Mouse (Mus musculus) forebrain, embryonic 10.5 days (tissue): ENCODE measurements around the gene Spdye4b. TPM values are rescaled to one million over a fixed set of nuclear protein-coding genes. Genes with fewer than 3 reads are reported as not detected.

Source experiments
- DNase-seq: peaks from one replicate; pipeline ENCODE4 v3.0.0-alpha.2; 2017; ENCODE audit warnings: low spot score; ENCODE audit errors: extremely low spot score
- H3K27ac ChIP-seq: fragments of 300-500 bp; sonication (generic); 2 replicates; pipeline ENCODE4 v1.5.1; 2016; ENCODE audit warnings: mild to moderate bottlenecking
- H3K27me3 ChIP-seq: fragments of 300-500 bp; sonication (generic); 2 replicates; pipeline ENCODE4 v1.6.1; 2016; ENCODE audit warnings: mild to moderate bottlenecking; ENCODE audit not compliant: poor library complexity, severe bottlenecking
- H3K36me3 ChIP-seq: fragments of 300-500 bp; sonication (generic); replicated peaks from 2 replicates; pipeline ENCODE4 v1.6.1; 2016; ENCODE audit warnings: mild to moderate bottlenecking, moderate library complexity
- H3K4me1 ChIP-seq: fragments of 300-500 bp; sonication (generic); 2 replicates; pipeline ENCODE4 v1.6.1; 2016
- H3K4me3 ChIP-seq: fragments of 300-500 bp; sonication (generic); 2 replicates; pipeline ENCODE4 v1.5.1; 2016; ENCODE audit warnings: mild to moderate bottlenecking, moderate library complexity
- H3K9me3 ChIP-seq: fragments of 300-500 bp; sonication (generic); 2 replicates; pipeline ENCODE4 v1.6.1; 2016; ENCODE audit warnings: mild to moderate bottlenecking, moderate library complexity
- WGBS: fragments of 180-500 bp; shearing (Covaris S2); methylation state at CpG from one replicate; pipeline ENCODE4 v1.1.7; 2016; 5-methylcytosine and 5-hydroxymethylcytosine counted together
- microRNA-seq: library from miRNA; unstranded; fragments of <30 nt; microRNA quantifications from one replicate; pipeline ENCODE4, GENCODE M21; 2017
- polyA plus RNA-seq: library from polyadenylated mRNA; unstranded; fragments of >200 nt; fragmentation: Nextera tagmentation; extraction: Ambion mirVana; gene quantifications from 2 replicates; pipeline ENCODE4 v1.2.1, GENCODE M21; 2016

Gene Spdye4b
- polyA plus RNA-seq, 1 experiment from 2014 or later = not detected

DNA sequence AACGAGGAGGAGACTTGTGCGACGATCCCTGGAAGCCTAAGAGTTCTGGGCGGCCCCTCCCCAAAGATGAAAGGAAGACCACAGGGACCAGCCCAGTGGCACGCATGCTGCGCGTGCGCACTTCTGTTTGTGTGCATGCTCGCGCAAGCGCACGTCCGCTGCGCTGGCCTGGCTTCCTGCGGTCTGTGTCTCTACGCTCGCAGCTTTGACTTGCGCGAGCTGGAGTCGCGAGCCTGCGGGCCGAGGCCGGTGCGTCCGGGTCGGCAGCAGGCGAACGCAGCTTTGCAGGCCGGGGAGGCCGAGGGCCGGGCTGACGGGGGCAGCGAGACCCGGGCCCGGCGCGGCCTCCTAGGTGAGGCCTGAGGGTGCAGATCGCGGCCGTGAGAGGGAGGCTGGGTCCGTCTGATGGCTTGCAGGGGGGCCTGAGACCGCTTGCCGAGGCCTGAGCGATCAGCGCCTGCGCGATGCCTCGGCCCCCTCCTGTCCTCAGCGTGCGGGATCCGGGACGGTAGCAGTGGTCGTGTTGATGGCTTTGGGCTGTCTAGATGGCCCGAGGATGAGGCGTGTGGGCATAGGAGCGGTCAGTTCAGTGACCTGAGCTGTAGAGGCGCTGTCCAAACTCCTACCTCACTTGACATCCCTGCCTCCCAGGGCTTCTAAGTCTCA, 54.3 kb downstream of the Spdye4b start, which contains the start of gene Zfp12:
Gene Zfp12, plus strand, starts transcription at position 136 of the 666 bp plus-strand sequence.
- peaks cover 26% of the 10 kb centered on the region for H3K4me1 ChIP-seq
- peak within 1 kb of the TSS; percentile 86 for H3K4me3 ChIP-seq
- H3K9me3 ChIP-seq = no peaks in the 10 kb centered on the region
- under 1% methylated on average over 58 of the region's 58 CpGs for WGBS
- peak within 1 kb of the TSS; percentile 95 for H3K27ac ChIP-seq
- H3K27me3 ChIP-seq = no peaks in the 10 kb centered on the region
- peaks cover 35% of the 10 kb centered on the region for H3K36me3 ChIP-seq
- DNase-seq = peak; percentile 93

- WGBS = 57% methylated on average over 9 of the region's 9 CpGs
- Histone ChIP-seq H3K4me1 (peaks cover 26% of the 10 kb centered on the region), H3K9me3 (no peaks in the 10 kb centered on the region), H3K36me3 (peaks cover 44% of the 10 kb centered on the region), H3K4me3 (peak overlapping the region; percentile 86), H3K27me3 (no peaks in the 10 kb centered on the region), H3K27ac (peak overlapping the region; percentile 95)
- DNase-seq = no peak
These were observed 55.2 kb downstream of the Spdye4b start for GRCm38 (mm10) chr5:143236036-143236435.

GRCm38 (mm10) chr5:143244926-143245325, 64.1 kb downstream of the Spdye4b start:
- Histone ChIP-seq H3K27me3 (peaks cover 5% of the 10 kb centered on the region), H3K4me1 (no peaks in the 10 kb centered on the region), H3K36me3 (peaks cover 97% of the 10 kb centered on the region), H3K27ac (no peak overlapping the region), H3K4me3 (no peak overlapping the region), H3K9me3 (no peaks in the 10 kb centered on the region)
- no peak for DNase-seq
- 96% methylated on average over 26 of the region's 26 CpGs for WGBS

- Histone ChIP-seq H3K36me3 (peaks cover 79% of the 10 kb centered on the region), H3K9me3 (no peaks in the 10 kb centered on the region), H3K4me1 (peaks cover 25% of the 10 kb centered on the region), H3K4me3 (no peak overlapping the region), H3K27me3 (peaks cover 76% of the 10 kb centered on the region), H3K27ac (no peak overlapping the region)
- no peak for DNase-seq
- WGBS = 40% methylated on average over 6 of the region's 6 CpGs
These were observed 71.2 kb downstream of the Spdye4b start for GRCm38 (mm10) chr5:143252039-143252438.

GRCm38 (mm10) chr5:143252791-143253185, 72.0 kb downstream of the Spdye4b start:
- Histone ChIP-seq H3K36me3 (peaks cover 79% of the 10 kb centered on the region), H3K4me3 (peak overlapping the region; percentile 49)

GRCm38 (mm10) chr5:143253186-143253880, 72.5 kb downstream of the Spdye4b start:
- peak; percentile 38 for DNase-seq
- Histone ChIP-seq H3K36me3 (peaks cover 79% of the 10 kb centered on the region), H3K9me3 (no peaks in the 10 kb centered on the region), H3K27me3 (peaks cover 88% of the 10 kb centered on the region), H3K27ac (no peak overlapping the region), H3K4me3 (peak overlapping the region; percentile 49), H3K4me1 (peaks cover 25% of the 10 kb centered on the region)
- WGBS = 1% methylated on average over 103 of the region's 103 CpGs

More at GRCm38 (mm10) chr5:143252791-143253185, 72.0 kb downstream of the Spdye4b start:
- H3K27ac ChIP-seq = no peak overlapping the region
- H3K9me3 ChIP-seq = no peaks in the 10 kb centered on the region
- H3K27me3 ChIP-seq = peaks cover 83% of the 10 kb centered on the region
- WGBS = 13% methylated on average over 18 of the region's 18 CpGs
- DNase-seq = no peak
- peaks cover 25% of the 10 kb centered on the region for H3K4me1 ChIP-seq

- no peaks in the 10 kb centered on the region for H3K9me3 ChIP-seq
- no peak overlapping the region for H3K27ac ChIP-seq
- peaks cover 79% of the 10 kb centered on the region for H3K36me3 ChIP-seq
- peaks cover 25% of the 10 kb centered on the region for H3K4me1 ChIP-seq
- H3K27me3 ChIP-seq = peaks cover 95% of the 10 kb centered on the region
- 2% methylated on average over 81 of the region's 81 CpGs for WGBS
- H3K4me3 ChIP-seq = peak overlapping the region; percentile 49
- DNase-seq = peak; percentile 38
These were observed 73.2 kb downstream of the Spdye4b start for GRCm38 (mm10) chr5:143253881-143254486.

Small RNA genes lying within 50 kb of the gene (microRNA-seq; reads per million reads assigned to microRNA genes)
- not detected for gene Gm44405

Other genes with a start within 250 kb of the Spdye4b start
- 676 and 689 TPM in 2 replicates for gene Fscn1, start 220.7 kb upstream of the Spdye4b start, polyA plus RNA-seq
- 44.4 and 48.0 TPM in 2 replicates for gene Rnf216, start 68.0 kb upstream of the Spdye4b start, polyA plus RNA-seq
- 0.02 TPM in 1 of 2 replicates, not detected in the other for gene Olfr718-ps1, start 33.4 kb upstream of the Spdye4b start, polyA plus RNA-seq
- 14.4 and 15.6 TPM in 2 replicates for gene Rbak, start 242 bp upstream of the Spdye4b start, polyA plus RNA-seq
- gene Spdye4a, start 45.9 kb downstream of the Spdye4b start, polyA plus RNA-seq = not detected in 2 replicates
- 19.7 and 24.1 TPM in 2 replicates for gene Zfp12, start 54.1 kb downstream of the Spdye4b start, polyA plus RNA-seq
- gene Zfp316, start 89.0 kb downstream of the Spdye4b start, polyA plus RNA-seq = 3.1 and 3.4 TPM in 2 replicates
- not detected in 2 replicates for gene Zfp853, start 112.6 kb downstream of the Spdye4b start, polyA plus RNA-seq
- 64.0 and 68.4 TPM in 2 replicates for gene E130309D02Rik, start 134.3 kb downstream of the Spdye4b start, polyA plus RNA-seq
- gene Zdhhc4, start 148.2 kb downstream of the Spdye4b start, polyA plus RNA-seq = 70.2 and 70.9 TPM in 2 replicates
- 0.19 and 0.37 TPM in 2 replicates for gene Grid2ip, start 176.3 kb downstream of the Spdye4b start, polyA plus RNA-seq
- 200 and 201 TPM in 2 replicates for gene Kdelr2, start 222.8 kb downstream of the Spdye4b start, polyA plus RNA-seq